Mouse (Mus musculus) kidney, embryonic 14.5 days (tissue): ENCODE measurements around the gene Carmil2. TPM values are rescaled to one million over a fixed set of nuclear protein-coding genes. Genes with fewer than 3 reads are reported as not detected.

Experiments
- ATAC-seq: fragments of 200-750 bp; cut with Nextera tagmentation; 2 replicates; pipeline ENCODE4 v1.8.0; 2017; ENCODE audit warnings: moderate number of reproducible peaks, mild to moderate bottlenecking, moderate TSS enrichment, moderate library complexity; ENCODE audit not compliant: low FRiP score, low TSS enrichment
- H3K27ac ChIP-seq: fragments of 300-500 bp; sonication (generic); 2 replicates; pipeline ENCODE4 v1.5.1; 2014; ENCODE audit warnings: low read depth, mild to moderate bottlenecking, low read length, moderate library complexity, mixed read lengths
- H3K27me3 ChIP-seq: fragments of 300-500 bp; sonication (generic); 2 replicates; pipeline ENCODE4 v1.6.1; 2014; ENCODE audit warnings: mild to moderate bottlenecking, low read length; ENCODE audit not compliant: control insufficient read depth, insufficient read depth
- H3K36me3 ChIP-seq: fragments of 300-500 bp; sonication (generic); 2 replicates; pipeline ENCODE4 v1.6.1; 2014; ENCODE audit warnings: low read length, mixed read lengths; ENCODE audit not compliant: control insufficient read depth, insufficient read depth
- H3K4me1 ChIP-seq: fragments of 300-500 bp; sonication (generic); 2 replicates; pipeline ENCODE4 v1.6.1; 2014; ENCODE audit warnings: low read length, mixed read lengths; ENCODE audit not compliant: control insufficient read depth, insufficient read depth
- H3K4me2 ChIP-seq: fragments of 300-500 bp; sonication (generic); replicated peaks from 2 replicates; pipeline ENCODE4 v1.6.1; 2014; ENCODE audit warnings: low read depth, mild to moderate bottlenecking, low read length
- H3K4me3 ChIP-seq: fragments of 300-500 bp; sonication (generic); 2 replicates; pipeline ENCODE4 v1.5.1; 2014; ENCODE audit warnings: mild to moderate bottlenecking, low read length
- H3K9ac ChIP-seq: fragments of 300-500 bp; sonication (generic); 2 replicates; pipeline ENCODE4 v1.6.1; 2014; ENCODE audit warnings: low read depth, mild to moderate bottlenecking, low read length, moderate library complexity
- H3K9me3 ChIP-seq: fragments of 300-500 bp; sonication (generic); 2 replicates; pipeline ENCODE4 v1.6.1; 2016; ENCODE audit warnings: low read length; ENCODE audit not compliant: control insufficient read depth
- WGBS: fragments of 180-500 bp; shearing (Covaris S2); extraction: QIAGEN DNeasy Blood & Tissue Kit; methylation state at CpG from one replicate; pipeline ENCODE4 v1.1.7; 2014; 5-methylcytosine and 5-hydroxymethylcytosine counted together
- polyA plus RNA-seq: library from polyadenylated mRNA; unstranded; fragments of >200 nt; fragmentation: Nextera tagmentation; extraction: Ambion mirVana; gene quantifications from 2 replicates; pipeline ENCODE4 v1.2.1, GENCODE M21; 2014

The Carmil2 gene
- polyA plus RNA-seq, 1 experiment from 2014 or later: 0.65 TPM

- H3K4me1 ChIP-seq: no peaks in the 10 kb centered on the region
- no peaks in the 10 kb centered on the region for H3K9me3 ChIP-seq
- H3K9ac ChIP-seq: no peak overlapping the region
- no peak for ATAC-seq
- no peak overlapping the region for H3K4me3 ChIP-seq
- peaks cover 25% of the 10 kb centered on the region for H3K36me3 ChIP-seq
- no peak overlapping the region for H3K27ac ChIP-seq
- H3K4me2 ChIP-seq: no peak overlapping the region
- 75% methylated on average over 3 of the region's 3 CpGs for WGBS
- no peaks in the 10 kb centered on the region for H3K27me3 ChIP-seq
Observed at GRCm38 (mm10) chr8:105661167-105661566, 24.9 kb upstream of the Carmil2 start.

- Histone ChIP-seq H3K27ac (no peak overlapping the region), H3K4me1 (no peaks in the 10 kb centered on the region), H3K36me3 (peaks cover 95% of the 10 kb centered on the region), H3K4me2 (no peak overlapping the region), H3K9ac (no peak overlapping the region), H3K27me3 (no peaks in the 10 kb centered on the region), H3K4me3 (no peak overlapping the region), H3K9me3 (no peaks in the 10 kb centered on the region)
- no peak for ATAC-seq
- WGBS: 71% methylated on average over 1 of the region's 1 CpGs
Observed at GRCm38 (mm10) chr8:105677891-105678290, 8.2 kb upstream of the Carmil2 start.

GRCm38 (mm10) chr8:105685325-105685724 is 749 bp upstream of the Carmil2 start:
- Histone ChIP-seq H3K9ac (no peak overlapping the region), H3K4me3 (no peak overlapping the region), H3K27ac (no peak overlapping the region), H3K36me3 (peaks cover 40% of the 10 kb centered on the region), H3K27me3 (no peaks in the 10 kb centered on the region), H3K9me3 (no peaks in the 10 kb centered on the region), H3K4me1 (0 out of 2 replicates have a peak, but pooled peaks cover 7% of the 10 kb centered on the region), H3K4me2 (peak overlapping the region; percentile 42)
- no peak for ATAC-seq
- 81% methylated on average over 7 of the region's 7 CpGs for WGBS

- Histone ChIP-seq H3K9ac (0 out of 2 replicates have a peak overlapping the region, but pooled peaks have one; percentile 47), H3K4me2 (no peak overlapping the region), H3K36me3 (peaks cover 28% of the 10 kb centered on the region), H3K27me3 (no peaks in the 10 kb centered on the region), H3K4me1 (0 out of 2 replicates have a peak, but pooled peaks cover 7% of the 10 kb centered on the region), H3K27ac (0 out of 2 replicates have a peak overlapping the region, but pooled peaks have one; percentile 8), H3K9me3 (no peaks in the 10 kb centered on the region), H3K4me3 (no peak overlapping the region)
- 61% methylated on average over 6 of the region's 6 CpGs for WGBS
- no peak for ATAC-seq
Observed at GRCm38 (mm10) chr8:105686551-105686950, 477 bp downstream of the Carmil2 start.

GRCm38 (mm10) chr8:105687512-105687911 is 1.4 kb downstream of the Carmil2 start:
- H3K4me2 ChIP-seq: no peak overlapping the region
- H3K36me3 ChIP-seq: peaks cover 19% of the 10 kb centered on the region; the same call in 1 of the 2 replicates
- 67% methylated on average over 8 of the region's 8 CpGs for WGBS
- no peak overlapping the region for H3K27ac ChIP-seq
- H3K4me1 ChIP-seq: 0 out of 2 replicates have a peak, but pooled peaks cover 7% of the 10 kb centered on the region
- ATAC-seq: no peak
- no peak overlapping the region for H3K9ac ChIP-seq
- no peak overlapping the region for H3K4me3 ChIP-seq
- no peaks in the 10 kb centered on the region for H3K27me3 ChIP-seq
- H3K9me3 ChIP-seq: no peaks in the 10 kb centered on the region

GRCm38 (mm10) chr8:105688242-105688752 is 2.2 kb downstream of the Carmil2 start:
- Histone ChIP-seq H3K4me3 (no peak overlapping the region), H3K9ac (no peak overlapping the region), H3K9me3 (peaks cover 4% of the 10 kb centered on the region; the same call in 1 of the 2 replicates), H3K36me3 (peaks cover 11% of the 10 kb centered on the region; the same call in 1 of the 2 replicates), H3K4me1 (0 out of 2 replicates have a peak, but pooled peaks cover 7% of the 10 kb centered on the region), H3K27ac (no peak overlapping the region), H3K4me2 (no peak overlapping the region), H3K27me3 (no peaks in the 10 kb centered on the region)
- 74% methylated on average over 14 of the region's 14 CpGs for WGBS
- no peak for ATAC-seq

- H3K4me3 ChIP-seq: no peak overlapping the region
- 70% methylated on average over 35 of the region's 35 CpGs for WGBS
Observed at GRCm38 (mm10) chr8:105689256-105689982, 3.3 kb downstream of the Carmil2 start.

GRCm38 (mm10) chr8:105689983-105690360 is 3.9 kb downstream of the Carmil2 start:
- Histone ChIP-seq H3K9ac (no peak overlapping the region), H3K27me3 (no peaks in the 10 kb centered on the region), H3K4me1 (peaks cover 19% of the 10 kb centered on the region), H3K36me3 (no peaks in the 10 kb centered on the region), H3K4me3 (no peak overlapping the region), H3K9me3 (peaks cover 4% of the 10 kb centered on the region; the same call in 1 of the 2 replicates), H3K27ac (no peak overlapping the region), H3K4me2 (no peak overlapping the region)
- no peak for ATAC-seq
- WGBS: 92% methylated on average over 9 of the region's 9 CpGs

More at GRCm38 (mm10) chr8:105689256-105689982, 3.3 kb downstream of the Carmil2 start:
- H3K4me1 ChIP-seq: peaks cover 15% of the 10 kb centered on the region
- no peak overlapping the region for H3K4me2 ChIP-seq
- H3K27ac ChIP-seq: no peak overlapping the region
- H3K27me3 ChIP-seq: no peaks in the 10 kb centered on the region
- no peak for ATAC-seq
- peaks cover under 1% of the 10 kb centered on the region; the same call in 1 of the 2 replicates for H3K36me3 ChIP-seq
- H3K9me3 ChIP-seq: peaks cover 4% of the 10 kb centered on the region; the same call in 1 of the 2 replicates
- no peak overlapping the region for H3K9ac ChIP-seq

- H3K27me3 ChIP-seq: no peaks in the 10 kb centered on the region
- H3K4me2 ChIP-seq: no peak overlapping the region
- no peak for ATAC-seq
- peaks cover 13% of the 10 kb centered on the region for H3K4me1 ChIP-seq
- no peak overlapping the region for H3K9ac ChIP-seq
- 85% methylated on average over 14 of the region's 14 CpGs for WGBS
- no peaks in the 10 kb centered on the region for H3K36me3 ChIP-seq
- H3K9me3 ChIP-seq: peaks cover 4% of the 10 kb centered on the region; the same call in 1 of the 2 replicates
- H3K27ac ChIP-seq: no peak overlapping the region
- H3K4me3 ChIP-seq: no peak overlapping the region
Observed at GRCm38 (mm10) chr8:105690978-105691377, 4.9 kb downstream of the Carmil2 start.
